Mouse (Mus musculus): Measurements from ENCODE around the gene Cyp2b19.

DNA sequence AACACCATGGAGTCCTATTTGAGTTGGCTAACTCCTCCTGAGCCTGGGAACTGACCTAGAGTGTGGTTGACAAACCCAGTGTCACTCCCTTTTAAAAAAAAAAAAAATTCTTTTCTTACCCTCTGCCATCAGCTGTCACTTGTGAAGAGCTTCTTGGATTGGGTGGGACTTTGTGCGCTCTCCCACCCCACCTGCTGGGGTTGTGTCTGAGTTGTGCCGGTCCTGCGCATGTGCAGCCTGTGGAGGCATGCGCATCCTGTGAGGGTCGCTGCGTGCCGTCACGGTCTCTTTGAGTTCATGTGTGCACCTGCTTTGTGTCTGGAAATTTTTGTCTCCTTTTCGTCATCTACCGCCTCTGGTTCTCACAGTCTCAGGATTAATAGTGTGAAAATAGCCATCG, 23.6 kb downstream of the Cyp2b19 start:
- TF ChIP-seq CTCF (IDR thresholded peaks at IDR 0.05; ENCODE audit: low read depth) (no peak), EP300 (IDR thresholded peaks at IDR 0.05; ENCODE audit: low read depth) (no peak)

Data from liver, postnatal 0 days (tissue).